Mouse (Mus musculus) cerebellum, adult 11-12 months (tissue): ENCODE results near the gene Fahd2a.

ENCODE experiments used
- DNase-seq: peaks from one replicate; pipeline ENCODE4 v3.0.0; 2022

Gene Fahd2a

GRCm38 (mm10) chr2:127444055-127444789 is at the start of gene Fahd2a:
Gene Fahd2a (minus strand): TSS chr2:127444565.
- peak; percentile 90 for DNase-seq

DNA sequence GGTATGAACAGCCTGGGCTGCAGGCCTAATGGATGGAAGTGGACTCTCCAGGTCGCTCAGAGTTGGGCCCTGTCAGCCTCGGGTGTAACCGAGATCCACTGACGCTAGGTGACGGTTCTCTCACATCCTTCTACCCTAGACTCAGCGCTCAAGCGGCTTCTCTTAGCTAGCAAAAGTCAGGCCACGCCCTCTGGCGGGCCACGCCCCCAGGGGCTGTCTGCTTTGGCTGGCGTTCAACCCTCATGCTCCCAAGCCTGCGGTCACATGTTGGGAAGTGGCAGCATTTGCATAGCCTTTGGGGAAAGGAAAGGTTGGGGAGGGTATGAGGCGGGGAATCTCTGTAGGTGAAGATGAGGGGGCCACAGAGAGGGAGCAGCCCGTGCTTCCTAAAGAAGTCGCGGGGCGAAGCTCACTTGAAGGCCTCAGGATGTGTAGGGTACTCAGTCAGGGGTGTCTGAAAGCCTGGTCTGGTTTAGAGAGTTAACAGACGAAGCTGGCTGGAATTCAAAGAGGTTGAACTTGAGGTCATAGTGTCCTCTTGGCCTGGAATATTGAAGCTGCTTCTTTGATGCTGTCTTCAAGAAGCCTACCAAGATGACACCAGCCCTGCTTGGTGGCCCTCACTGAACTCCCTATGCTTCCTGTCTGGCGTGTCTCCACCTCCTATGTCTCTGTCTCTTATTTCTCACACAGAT is 40.3 kb upstream of the Fahd2a start:
- no peak for DNase-seq

DNA sequence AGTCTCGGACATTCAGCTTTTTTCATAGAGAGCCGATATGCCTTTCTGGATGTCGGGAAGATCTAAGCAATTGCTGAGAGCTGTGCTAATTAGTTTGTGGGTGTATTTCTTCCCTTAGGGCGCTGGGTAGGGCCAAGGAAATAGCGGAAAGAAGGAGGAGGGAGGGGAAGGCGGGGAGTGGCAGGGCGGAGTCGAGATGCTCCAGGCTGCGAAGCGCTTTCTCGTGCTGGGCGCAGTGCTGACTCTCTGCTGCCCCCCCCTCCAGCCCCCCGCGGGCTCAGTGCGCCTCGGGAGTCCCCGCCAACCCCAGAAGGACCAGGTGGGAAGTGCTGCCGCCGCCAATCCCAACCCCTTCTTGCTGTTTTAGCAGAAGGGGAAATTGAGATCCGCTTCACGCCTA is 38.6 kb upstream of the Fahd2a start:
- DNase-seq = no peak

GRCm38 (mm10) chr2:127482533-127482911 is 38.2 kb upstream of the Fahd2a start:
- no peak for DNase-seq

- DNase-seq = no peak
These were observed 37.6 kb upstream of the Fahd2a start for GRCm38 (mm10) chr2:127481841-127482532.

- DNase-seq = no peak
These were observed 35.4 kb upstream of the Fahd2a start for GRCm38 (mm10) chr2:127479763-127480162.

DNA sequence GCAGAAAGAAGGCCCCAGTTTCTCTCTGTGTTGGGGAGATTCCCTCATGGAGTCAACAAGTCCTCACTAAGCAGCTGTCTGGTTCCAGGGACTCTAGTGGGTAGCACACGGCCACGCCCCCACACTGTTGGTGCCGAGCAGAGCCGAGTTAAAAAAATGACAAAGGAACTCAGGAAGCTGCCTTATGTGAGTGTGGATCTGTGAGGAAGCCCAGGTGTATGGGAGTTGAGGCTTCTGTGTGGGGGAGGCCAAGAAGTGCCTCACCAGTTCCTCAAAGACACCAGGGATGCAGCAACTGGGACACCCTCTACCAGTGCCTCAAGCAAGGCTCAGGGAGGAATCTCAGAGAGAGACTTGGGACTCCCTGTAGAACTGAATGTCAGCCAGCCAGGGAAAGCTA is 34.8 kb upstream of the Fahd2a start:
- DNase-seq = no peak

DNA sequence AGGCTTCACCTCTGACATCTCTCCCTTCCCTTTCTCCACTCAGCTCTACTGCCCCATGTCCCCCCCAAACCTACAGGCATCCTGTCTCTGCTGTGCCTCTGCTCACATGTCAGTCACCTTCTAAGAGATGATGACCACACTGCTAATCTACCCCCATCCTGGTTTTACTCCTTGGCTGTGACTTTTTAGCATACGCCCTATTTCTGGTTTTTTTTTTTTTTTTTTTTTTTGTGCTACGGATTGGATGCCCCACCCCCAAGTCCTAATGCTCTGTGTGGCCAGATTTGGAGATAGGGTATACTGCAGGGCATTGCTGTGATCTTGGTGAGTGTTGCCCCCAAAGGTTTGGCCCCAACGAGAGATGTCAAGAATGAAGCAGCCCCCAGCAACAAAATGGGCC is 27.9 kb upstream of the Fahd2a start:
- no peak for DNase-seq

GRCm38 (mm10) chr2:127471281-127471680 is 26.9 kb upstream of the Fahd2a start:
- no peak for DNase-seq

GRCm38 (mm10) chr2:127470661-127471060 is 26.3 kb upstream of the Fahd2a start:
- no peak for DNase-seq

GRCm38 (mm10) chr2:127470183-127470582 is 25.8 kb upstream of the Fahd2a start:
- no peak for DNase-seq

DNA sequence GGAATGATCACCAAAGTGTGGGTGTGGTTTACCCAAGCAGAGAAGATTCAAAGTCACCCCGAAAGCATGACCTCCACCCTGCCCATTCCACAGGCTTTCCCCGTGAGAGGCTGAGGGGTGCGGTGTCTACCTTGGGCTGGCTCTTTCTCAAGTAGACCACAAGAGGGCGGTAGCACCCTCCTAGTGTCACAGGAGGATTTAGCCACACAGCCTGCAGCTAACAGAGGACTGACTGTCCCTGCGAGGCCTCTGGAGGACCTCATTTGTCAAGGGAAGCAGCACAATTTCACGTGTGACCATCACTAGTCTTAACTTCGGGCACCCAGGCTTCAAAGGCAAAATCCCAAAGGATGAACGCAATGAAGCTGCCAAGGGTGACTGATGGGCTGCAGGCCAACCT is 17.9 kb upstream of the Fahd2a start:
- peak; percentile 65 for DNase-seq

GRCm38 (mm10) chr2:127461351-127461750 is 17.0 kb upstream of the Fahd2a start:
- no peak for DNase-seq

GRCm38 (mm10) chr2:127459341-127459740 is 15.0 kb upstream of the Fahd2a start:
- no peak for DNase-seq

DNA sequence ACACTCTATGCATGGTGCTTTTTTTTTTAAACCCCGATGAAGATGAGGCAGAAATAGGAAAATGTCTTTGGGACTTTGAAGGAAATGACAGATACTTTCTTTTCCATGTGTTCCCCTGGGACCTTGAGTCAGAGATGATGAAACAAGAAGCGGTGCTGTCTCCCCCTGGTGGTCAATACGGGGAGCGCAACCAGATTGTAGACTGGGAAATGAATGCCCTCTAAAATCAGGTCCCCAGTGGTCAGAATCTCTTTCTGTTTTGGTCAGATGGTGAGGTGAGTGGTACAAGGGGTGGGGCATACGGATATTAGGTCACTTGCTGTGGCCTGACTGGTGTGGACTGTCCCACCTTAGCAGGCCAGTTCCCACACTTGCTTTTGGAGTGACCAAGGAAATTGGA is 9.4 kb upstream of the Fahd2a start:
- peak; percentile 62 for DNase-seq

- DNase-seq = no peak
These were observed 8.8 kb upstream of the Fahd2a start for GRCm38 (mm10) chr2:127453141-127453540.

- DNase-seq = no peak
These were observed 7.4 kb upstream of the Fahd2a start for GRCm38 (mm10) chr2:127451748-127452147.

GRCm38 (mm10) chr2:127449691-127450090 is 5.3 kb upstream of the Fahd2a start:
- no peak for DNase-seq

- DNase-seq = no peak
These were observed 2.5 kb upstream of the Fahd2a start for GRCm38 (mm10) chr2:127446847-127447246.

GRCm38 (mm10) chr2:127437697-127438096 is 6.7 kb downstream of the Fahd2a start:
- no peak for DNase-seq

DNA sequence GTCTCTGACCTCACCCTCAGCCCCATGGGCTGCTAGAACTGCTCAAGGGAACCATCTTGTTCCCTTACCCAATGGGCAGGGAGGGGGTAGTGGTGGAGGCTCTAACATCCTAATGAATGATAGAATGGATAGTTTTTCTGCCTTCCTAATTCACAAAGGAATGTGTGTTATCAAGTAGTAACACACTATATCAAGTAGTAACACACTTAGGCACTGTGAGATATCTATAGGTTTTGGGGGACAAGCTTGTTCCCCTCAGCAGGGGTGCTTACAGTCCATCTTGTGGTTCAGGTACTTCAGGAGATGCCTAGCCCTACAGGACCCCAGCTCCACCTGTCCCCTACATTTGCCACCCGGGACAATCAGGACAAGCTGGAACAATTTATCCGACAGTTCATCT is 8.8 kb downstream of the Fahd2a start:
- no peak for DNase-seq

GRCm38 (mm10) chr2:127435135-127435534 is 9.2 kb downstream of the Fahd2a start:
- no peak for DNase-seq

DNA sequence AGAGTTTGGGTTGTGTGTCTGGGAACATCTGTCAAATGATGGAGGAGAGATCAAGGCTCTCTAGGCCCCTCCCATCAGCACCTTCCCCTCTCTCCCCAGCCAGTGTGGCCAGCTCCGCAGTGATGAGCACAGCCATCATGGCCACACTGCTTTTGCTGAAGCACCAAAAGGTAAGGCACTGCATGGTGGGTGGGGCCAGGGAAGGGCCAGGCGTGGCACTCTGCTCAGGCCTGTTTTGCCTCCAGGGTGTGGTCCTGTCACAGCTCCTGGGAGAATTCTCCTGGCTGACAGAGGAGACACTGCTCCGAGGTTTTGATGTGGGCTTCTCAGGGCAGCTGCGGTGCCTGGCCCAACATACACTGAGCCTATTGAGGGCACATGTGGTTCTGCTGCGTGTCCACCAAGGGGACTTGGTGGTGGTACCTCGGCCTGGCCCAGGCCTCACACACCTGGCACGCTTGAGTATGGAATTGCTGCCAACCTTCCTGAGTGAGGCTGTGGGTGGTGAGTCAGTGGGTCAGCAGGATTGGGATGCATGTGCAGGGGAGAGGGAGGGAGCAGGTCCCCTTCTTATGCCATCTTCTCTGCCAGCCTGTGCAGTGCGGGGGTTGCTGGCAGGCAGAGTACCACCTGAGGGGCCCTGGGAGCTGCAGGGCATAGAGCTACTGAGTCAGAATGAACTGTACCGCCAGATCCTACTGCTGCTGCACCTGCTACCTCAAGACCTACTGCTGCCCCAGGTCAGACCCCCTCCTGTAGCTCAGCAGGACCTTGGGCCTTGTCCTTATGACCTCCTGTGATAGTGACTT is 10.7 kb downstream of the Fahd2a start:
- DNase-seq = no peak
